Mouse (Mus musculus) CH12.LX (cell line): ENCODE measurements around the gene Zfp651. TPM values are rescaled to one million over a fixed set of nuclear protein-coding genes. Genes with fewer than 3 reads are reported as not detected.

ENCODE experiments used
- DNase-seq: peaks from one replicate; pipeline ENCODE4 v3.0.0-alpha.2; 2013; ENCODE audit errors: extremely low read depth
- H3K27ac ChIP-seq: 2 replicates; pipeline ENCODE4 v1.5.1; 2012; ENCODE audit warnings: low read depth, mild to moderate bottlenecking, control low read depth, moderate library complexity; ENCODE audit not compliant: insufficient read depth
- H3K27me3 ChIP-seq: replicated peaks from 2 replicates; pipeline ENCODE3; 2012; ENCODE audit warnings: inconsistent platforms
- H3K36me3 ChIP-seq, 2 experiments: replicated peaks in 1 of 2; 2 replicates each; pipeline versions ENCODE3 to v1.6.1; 2012; ENCODE audit warnings: inconsistent platforms in 1 of 2, low read length in 1 of 2, mild to moderate bottlenecking in 1 of 2, mixed read lengths in 1 of 2, moderate library complexity in 1 of 2; ENCODE audit not compliant: control insufficient read depth in 1 of 2, insufficient read depth in 1 of 2
- H3K4me1 ChIP-seq, 2 experiments: 2 replicates each; pipeline ENCODE4 v1.6.1; 2012; ENCODE audit warnings: inconsistent platforms in 1 of 2, moderate library complexity in 1 of 2; ENCODE audit not compliant: insufficient read depth in 2 of 2, control insufficient read depth in 1 of 2
- H3K4me2 ChIP-seq: 2 replicates; pipeline ENCODE4 v1.6.1; 2012; ENCODE audit warnings: low read depth, mild to moderate bottlenecking, control low read depth; ENCODE audit not compliant: poor library complexity, insufficient read depth, severe bottlenecking
- H3K4me3 ChIP-seq, 3 experiments: fragments of 150-350 bp in 1 of 3; sonication (generic) in 1 of 3; replicated peaks in 1 of 3; 2 replicates each; pipeline versions ENCODE3 to v1.5.1; 2011 to 2012; ENCODE audit warnings: low read depth in 2 of 3, low read length in 2 of 3, mild to moderate bottlenecking in 2 of 3, moderate library complexity in 2 of 3, control low read depth in 1 of 3, improper control_type of control experiment in 1 of 3, inconsistent platforms in 1 of 3, mixed read lengths in 1 of 3; ENCODE audit not compliant: poor library complexity in 1 of 3
- H3K79me2 ChIP-seq: replicated peaks from 2 replicates; pipeline ENCODE4 v1.6.1; 2012; ENCODE audit warnings: mild to moderate bottlenecking, moderate library complexity; ENCODE audit not compliant: control insufficient read depth, poor library complexity, insufficient read depth, severe bottlenecking; ENCODE audit errors: extremely low read depth
- H3K9ac ChIP-seq: 2 replicates; pipeline ENCODE4 v1.6.1; 2012; ENCODE audit warnings: low read depth, mild to moderate bottlenecking, control low read depth, moderate library complexity; ENCODE audit not compliant: insufficient read depth
- H3K9me3 ChIP-seq: replicated peaks from 2 replicates; pipeline ENCODE3; 2012; ENCODE audit warnings: low read length, inconsistent platforms, mixed read lengths
- CHD2 ChIP-seq: IDR thresholded peaks from 2 replicates; pipeline ENCODE4 v1.6.1; 2011; ENCODE audit warnings: low read length, improper control_type of control experiment
- CTCF ChIP-seq, 2 experiments: IDR thresholded peaks in 1 of 2; conservative IDR thresholded peaks in 1 of 2; 2 replicates each; pipeline ENCODE4 v1.5.1; 2011 to 2012; ENCODE audit warnings: low read depth in 2 of 2, low read length in 2 of 2, improper control_type of control experiment in 1 of 2, inconsistent platforms in 1 of 2, mild to moderate bottlenecking in 1 of 2, moderate library complexity in 1 of 2
- EP300 ChIP-seq: IDR thresholded peaks from 2 replicates; pipeline ENCODE4 v1.6.1; 2011; ENCODE audit warnings: low read length, improper control_type of control experiment
- ETS1 ChIP-seq: conservative IDR thresholded peaks from 2 replicates; pipeline ENCODE4 v1.6.1; 2012; ENCODE audit warnings: low read depth, mild to moderate bottlenecking, inconsistent platforms, low read length, improper control_type of control experiment, moderate library complexity
- IRF4 ChIP-seq: IDR thresholded peaks from 2 replicates; pipeline ENCODE4 v1.6.1; 2014; ENCODE audit warnings: low read depth, mild to moderate bottlenecking, inconsistent platforms, low read length, improper control_type of control experiment
- KAT2A ChIP-seq: IDR thresholded peaks from 2 replicates; pipeline ENCODE4 v1.6.1; 2012; ENCODE audit warnings: low read length, improper control_type of control experiment, inconsistent platforms; ENCODE audit not compliant: insufficient replicate concordance
- MYC ChIP-seq: IDR thresholded peaks from 2 replicates; pipeline ENCODE4 v1.6.1; 2011; ENCODE audit warnings: low read depth, mild to moderate bottlenecking, improper control_type of control experiment, low read length
- NELFE ChIP-seq: IDR thresholded peaks from 2 replicates; pipeline ENCODE4 v1.6.1; 2011; ENCODE audit warnings: low read depth, low read length, improper control_type of control experiment
- RAD21 ChIP-seq: IDR thresholded peaks from 2 replicates; pipeline ENCODE4 v1.6.1; 2011; ENCODE audit warnings: low read depth, mild to moderate bottlenecking, low read length, improper control_type of control experiment, moderate library complexity
- SMC3 ChIP-seq: IDR thresholded peaks from 2 replicates; pipeline ENCODE4 v1.6.1; 2011; ENCODE audit warnings: low read depth, low read length, improper control_type of control experiment
- UBTF ChIP-seq: IDR thresholded peaks from 2 replicates; pipeline ENCODE4 v1.6.1; 2012; ENCODE audit warnings: low read depth, mild to moderate bottlenecking, inconsistent platforms, low read length, improper control_type of control experiment, moderate library complexity
- USF1 ChIP-seq: IDR thresholded peaks from 2 replicates; pipeline ENCODE4 v1.6.1; 2014; ENCODE audit warnings: low read depth, mild to moderate bottlenecking, inconsistent platforms, low read length, improper control_type of control experiment
- USF2 ChIP-seq: conservative IDR thresholded peaks from 2 replicates; pipeline ENCODE4 v1.6.1; 2011; ENCODE audit warnings: low read depth, low read length, improper control_type of control experiment
- ZNF384 ChIP-seq: IDR thresholded peaks from 2 replicates; pipeline ENCODE4 v1.6.1; 2012; ENCODE audit warnings: low read depth, low read length, improper control_type of control experiment, inconsistent platforms
- dilution Hi-C: fragments of 300-500 bp; cut with MboI; formaldehyde crosslinking; loops from 2 replicates; pipeline ENCODE4 v1.14.3; 2020; ENCODE audit warnings: low sequenced_read_pairs; ENCODE audit not compliant: extremely low pct_unique_long_range_greater_than_20kb, extremely low pct_ligation_motif_present
- in situ Hi-C: fragments of 300-500 bp; cut with MboI; formaldehyde crosslinking; loops from 3 replicates; pipeline ENCODE4 v1.14.3; 2019; ENCODE audit warnings: low sequenced_read_pairs, low pct_ligation_motif_present, low pct_unique_long_range_greater_than_20kb, mixed read lengths
- polyA plus RNA-seq: library from polyadenylated mRNA; unstranded; fragments of >175 nt; gene quantifications from 2 replicates; pipeline ENCODE4 v1.2.1, GENCODE M21; 2012; ENCODE audit warnings: low read depth; ENCODE audit not compliant: insufficient read length
- total RNA-seq, 2 experiments: library from RNA; depleted of rRNA; stranded (reverse); fragments of 300-350 nt in 1 of 2; fragments of >200 nt in 1 of 2; gene quantifications; 2 replicates each; pipeline ENCODE4 v1.2.3; 2012 to 2014

Zfp651 gene
- total and polyA plus RNA-seq, 3 experiments, result 0.07 to 0.20 (median 0.13) TPM

- dilution Hi-C loops, result no loop called here
- H3K79me2 ChIP-seq, result peaks cover 24% of the 10 kb centered on the region
Observed at GRCm38 (mm10) chr9:121717048-121717447, 42.1 kb upstream of the Zfp651 start.

GRCm38 (mm10) chr9:121718070-121718705, 40.9 kb upstream of the Zfp651 start:
- Histone ChIP-seq H3K79me2 (peaks cover 33% of the 10 kb centered on the region), H3K9me3 (peaks cover 10% of the 10 kb centered on the region), H3K4me2 (peak overlapping the region; percentile 53), H3K27me3 (no peaks in the 10 kb centered on the region), H3K4me3 (peak overlapping the region; percentile 7 to 73 (median 47)), H3K9ac (peak overlapping the region; percentile 57), H3K36me3 (peaks cover 2 to 12% of the 10 kb centered on the region in 2 experiments), H3K27ac (peak overlapping the region; percentile 72), H3K4me1 (peaks cover 2 to 22% of the 10 kb centered on the region in 2 experiments; a peak in 2 of 4 replicates)
- dilution Hi-C loops, result no loop called here
- no peak for DNase-seq
- in situ Hi-C loops, result no loop called here
- 0 out of 2 replicates have a peak, but pooled peaks have one; percentile 17 for TF ChIP-seq EP300
- no peak for TF ChIP-seq CHD2
- TF ChIP-seq CTCF (conservative IDR thresholded peaks at IDR 0.05 in 1 of 2, IDR thresholded peaks at IDR 0.05 in 1 of 2; ENCODE audit: low read depth in 2 of 2, low read length in 2 of 2), result no peak
- no peak for TF ChIP-seq IRF4
- peak; percentile 51; the same call in 1 of the 2 replicates for TF ChIP-seq MYC
- TF ChIP-seq USF2, result no peak

More at GRCm38 (mm10) chr9:121717048-121717447, 42.1 kb upstream of the Zfp651 start:
- no peaks in the 10 kb centered on the region for H3K27me3 ChIP-seq
- no peak overlapping the region for H3K4me2 ChIP-seq
- in situ Hi-C loops, result no loop called here
- H3K36me3 ChIP-seq, result peaks cover 7 to 23% of the 10 kb centered on the region in 2 experiments
- no peak overlapping the region for H3K27ac ChIP-seq
- H3K9me3 ChIP-seq, result peaks cover 10% of the 10 kb centered on the region
- TF ChIP-seq USF1 (no peak), SMC3 (no peak), IRF4 (no peak), ZNF384 (no peak), RAD21 (no peak), KAT2A (no peak), USF2 (no peak), UBTF (no peak), NELFE (no peak), MYC (no peak), ETS1 (no peak)
- H3K4me1 ChIP-seq, result peaks cover 2 to 25% of the 10 kb centered on the region in 2 experiments; a peak in 2 of 4 replicates
- no peak overlapping the region for H3K4me3 ChIP-seq
- DNase-seq, result no peak
- H3K9ac ChIP-seq, result no peak overlapping the region
